Mouse (Mus musculus): ENCODE results near the gene Chst11. TPM values are rescaled to one million over a fixed set of nuclear protein-coding genes. Genes with fewer than 3 reads are reported as not detected.
A peak's percentile ranks its signal among the peaks of the same experiment; 100 is the strongest.

Gene Chst11
- total RNA-seq, 2 experiments from 2014 or later, result 59.8 to 61.9 TPM

DNA sequence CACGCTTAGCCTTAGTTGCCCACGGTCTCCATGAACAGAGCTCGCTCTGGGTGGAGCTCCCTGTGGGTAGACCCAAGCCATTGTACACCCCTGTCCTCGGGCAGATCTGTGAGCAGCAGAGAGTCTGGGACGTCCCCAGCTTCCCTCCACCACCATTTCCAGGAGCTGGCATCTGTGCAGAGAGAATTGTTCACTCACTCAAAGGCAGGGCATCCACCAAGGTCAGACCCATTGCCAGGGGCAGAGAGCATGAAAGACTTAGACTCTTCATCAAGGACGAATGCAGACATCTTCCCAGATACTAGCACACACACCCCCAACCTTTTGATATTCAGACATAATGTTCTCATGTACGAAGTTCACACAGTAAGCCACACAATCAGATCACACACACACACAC, 216.2 kb downstream of the Chst11 start:
- no peak for DNase-seq (ENCODE audit: low spot score in 2 of 2)

DNA sequence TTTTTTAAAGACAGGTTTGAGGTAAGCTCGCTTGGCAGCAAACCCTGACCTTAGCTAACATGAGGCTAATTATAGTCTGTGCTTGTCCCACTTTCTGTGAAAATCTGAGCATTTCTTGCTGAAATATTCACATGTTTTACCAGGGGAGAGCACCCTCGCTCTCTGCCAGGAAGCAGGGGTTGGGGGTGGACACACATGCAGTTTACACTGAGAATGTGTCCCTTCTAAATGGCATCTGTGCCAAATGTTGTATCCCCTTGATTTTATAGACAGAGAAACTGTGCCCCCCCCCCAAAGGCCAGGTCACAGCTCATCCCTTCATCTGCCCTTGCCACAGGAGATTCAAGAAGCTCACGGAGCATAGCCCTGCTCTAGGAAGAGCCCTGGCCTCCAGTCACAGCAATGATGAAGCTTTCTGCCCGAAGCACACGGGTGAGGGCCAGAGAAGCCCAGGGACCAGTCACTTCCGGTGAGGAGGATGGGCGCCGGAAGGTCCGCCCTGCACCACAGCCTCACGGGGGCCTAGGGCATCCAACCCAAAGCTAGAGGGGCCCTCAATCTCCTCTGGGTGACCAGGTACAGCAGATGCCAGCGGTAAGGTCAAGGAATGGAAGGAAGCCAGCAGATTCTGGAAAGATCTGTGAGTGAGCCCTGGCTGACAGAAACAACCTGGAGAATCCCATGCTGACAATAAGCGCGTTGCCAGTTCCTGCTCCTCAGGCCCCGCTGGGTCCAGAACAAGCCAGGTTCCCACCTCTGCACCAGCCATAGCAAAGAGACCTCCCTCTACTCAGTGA, 217.8 kb downstream of the Chst11 start:
- no peak for DNase-seq (ENCODE audit: low spot score in 2 of 2)

DNA sequence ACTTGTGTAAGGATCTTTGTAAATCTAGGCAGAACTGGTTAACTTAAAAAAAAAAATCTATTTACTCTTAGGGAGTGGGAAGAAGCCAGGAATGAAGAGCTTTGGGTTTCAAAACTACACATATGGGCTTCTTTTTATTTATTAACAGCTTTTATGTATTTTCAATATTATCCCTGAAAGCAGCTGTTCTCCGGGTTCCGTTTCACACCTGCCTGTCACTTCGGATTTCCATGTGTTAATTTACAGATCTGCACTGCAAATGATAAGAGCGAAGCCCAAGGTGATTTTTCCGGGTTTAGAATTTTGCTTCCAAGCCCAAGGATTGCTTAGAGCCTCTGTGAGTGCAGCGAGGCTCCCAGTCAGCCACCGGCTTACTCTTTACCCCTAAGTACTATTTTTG, 223.1 kb downstream of the Chst11 start:
- DNase-seq (ENCODE audit: low spot score in 2 of 2), result no peak

DNA sequence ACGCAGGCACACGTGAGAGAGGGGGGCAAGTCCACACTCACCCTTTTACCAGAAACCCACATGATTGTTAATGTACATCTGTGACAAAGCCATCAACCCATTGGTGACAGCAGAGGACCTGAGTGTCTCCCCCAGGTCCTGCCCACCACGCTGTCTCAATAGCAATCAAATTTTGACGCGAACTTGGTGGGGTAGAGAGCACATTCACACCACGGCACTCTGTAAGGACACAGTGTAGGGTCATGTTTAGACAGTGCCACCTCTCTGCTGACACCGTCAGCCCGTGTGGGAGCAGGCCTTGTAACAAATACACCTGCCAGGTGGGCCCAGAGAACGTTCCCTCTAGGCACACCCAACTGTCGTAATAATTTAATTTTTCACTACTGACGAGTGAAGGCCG, 224.1 kb downstream of the Chst11 start:
- DNase-seq (ENCODE audit: low spot score in 2 of 2), result no peak

DNA sequence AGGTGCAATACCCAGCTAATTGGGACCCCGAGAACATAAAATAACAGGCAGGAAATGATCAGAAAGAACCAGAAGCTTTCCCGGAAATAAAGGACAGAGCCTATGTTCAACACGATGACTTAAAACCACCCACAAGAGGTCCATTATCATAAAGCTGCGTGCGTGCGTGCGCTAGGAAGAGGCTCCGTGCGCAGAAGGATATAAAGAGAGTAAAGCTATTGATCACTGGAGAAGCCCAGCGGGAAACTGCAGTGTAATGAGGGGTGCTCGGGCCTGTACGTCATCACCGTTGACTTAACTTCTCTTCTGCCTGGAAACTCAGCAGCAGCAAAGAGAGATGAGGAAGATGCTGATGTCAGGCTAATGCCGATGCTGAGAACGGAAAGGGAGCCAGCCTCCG, 224.8 kb downstream of the Chst11 start:
- no peak for DNase-seq (ENCODE audit: low spot score in 2 of 2)

DNA sequence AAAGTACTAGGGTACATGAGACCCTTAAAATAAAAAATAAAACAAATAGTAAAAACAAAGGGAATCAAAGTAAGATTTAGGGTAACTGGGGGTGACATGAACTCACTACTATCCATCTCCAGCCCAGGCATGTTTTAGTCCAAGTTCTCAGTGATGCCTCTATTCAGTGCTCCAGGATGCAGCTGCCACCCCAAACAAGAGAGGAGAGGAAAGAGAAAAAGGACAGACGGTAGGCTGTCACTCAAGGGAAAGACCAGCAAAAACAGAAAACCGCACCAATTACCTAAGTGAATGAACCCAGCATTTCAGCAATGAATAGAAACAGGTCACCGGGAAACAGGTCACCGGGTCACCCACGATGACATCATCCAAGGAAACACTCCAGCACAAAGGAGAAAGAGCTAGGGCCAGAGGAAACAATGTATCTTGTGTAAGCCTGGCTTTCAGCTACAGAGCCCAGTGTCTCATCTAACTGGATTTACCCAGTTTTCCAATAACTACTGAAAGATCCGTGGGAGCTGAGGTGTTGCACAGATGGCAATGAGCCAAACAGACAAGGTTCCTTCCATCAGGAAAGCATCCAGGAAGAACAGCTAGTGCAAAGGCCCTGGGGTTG, 225.8 kb downstream of the Chst11 start:
- no peak for DNase-seq (ENCODE audit: low spot score in 2 of 2)

DNA sequence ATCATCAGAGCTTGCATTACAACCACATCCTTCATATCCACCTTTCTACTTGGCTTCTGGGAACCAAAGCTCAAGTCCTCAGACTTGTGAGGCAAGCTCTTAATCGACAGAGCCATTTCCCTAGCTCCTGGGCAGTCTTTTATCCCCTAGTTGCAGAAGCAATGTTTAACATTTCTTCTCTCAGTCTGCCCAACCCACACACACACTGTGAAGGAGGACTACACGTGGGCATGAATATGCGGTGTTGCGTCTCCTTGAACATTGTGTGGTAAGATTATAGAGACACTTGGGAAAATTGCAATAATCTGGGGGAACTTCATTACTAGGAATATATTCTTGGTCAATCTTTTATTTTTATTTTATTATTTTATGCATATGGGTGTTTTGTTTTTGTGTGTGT, 227.3 kb downstream of the Chst11 start:
- DNase-seq (ENCODE audit: low spot score in 2 of 2), result no peak

DNA sequence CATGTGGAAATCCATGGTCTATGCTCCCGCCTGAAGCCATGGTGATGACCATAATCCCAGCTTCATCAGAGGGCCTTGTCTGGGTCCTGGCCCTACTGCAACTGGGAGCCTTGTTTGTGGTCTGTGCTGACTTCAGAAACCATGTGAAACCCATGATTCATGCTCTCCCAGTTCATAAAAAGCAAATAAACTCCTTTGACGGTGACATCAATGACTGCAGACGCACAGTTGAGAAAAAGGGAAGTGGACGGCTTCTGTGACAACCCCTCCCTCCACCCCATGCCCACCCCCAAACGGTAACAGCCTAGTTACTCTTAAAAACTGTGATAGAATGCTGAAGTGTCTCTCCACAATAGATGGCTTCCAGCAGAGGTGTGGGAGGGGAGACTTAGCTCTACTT, 230.3 kb downstream of the Chst11 start:
- no peak for DNase-seq (ENCODE audit: low spot score in 2 of 2)

DNA sequence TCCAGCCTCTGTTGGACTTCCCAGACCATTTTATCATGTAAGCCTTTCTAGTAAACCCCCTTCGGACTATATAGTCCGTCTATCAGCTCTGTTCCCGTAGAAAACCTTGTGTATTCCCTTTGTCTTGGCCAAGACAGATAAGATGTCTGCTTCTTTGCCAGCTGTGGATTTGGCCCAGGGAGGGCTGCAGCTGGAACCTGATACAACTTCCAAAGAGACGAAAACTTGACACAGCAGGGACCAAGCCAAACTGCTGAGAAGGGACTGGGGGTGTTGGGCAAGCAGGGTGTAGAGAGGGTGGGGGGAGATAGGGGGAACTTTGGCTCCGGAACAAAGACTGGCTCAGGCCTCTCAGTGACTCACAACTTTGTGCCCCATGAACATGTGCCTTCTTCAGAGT, 232.0 kb downstream of the Chst11 start:
- DNase-seq (ENCODE audit: low spot score in 2 of 2), result no peak

DNA sequence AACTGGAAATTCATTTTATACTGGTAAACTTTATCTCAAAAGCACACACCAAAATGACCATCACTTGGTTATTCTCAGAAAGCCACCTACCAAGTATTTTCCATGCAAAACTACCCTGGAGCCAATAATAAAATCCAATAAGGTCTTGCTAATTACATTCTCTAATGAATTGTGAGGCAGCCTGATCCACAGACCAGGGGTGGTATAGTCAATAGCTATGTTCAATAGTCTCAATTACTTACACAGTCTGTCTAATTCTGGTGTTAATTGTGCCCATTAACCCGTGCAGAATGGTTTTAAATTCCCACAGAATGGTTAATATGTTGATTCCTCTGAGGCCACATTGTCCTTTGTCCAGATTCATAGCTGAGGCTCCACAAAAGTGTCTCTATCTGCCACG, 233.5 kb downstream of the Chst11 start:
- no peak for DNase-seq (ENCODE audit: low spot score in 2 of 2)

DNA sequence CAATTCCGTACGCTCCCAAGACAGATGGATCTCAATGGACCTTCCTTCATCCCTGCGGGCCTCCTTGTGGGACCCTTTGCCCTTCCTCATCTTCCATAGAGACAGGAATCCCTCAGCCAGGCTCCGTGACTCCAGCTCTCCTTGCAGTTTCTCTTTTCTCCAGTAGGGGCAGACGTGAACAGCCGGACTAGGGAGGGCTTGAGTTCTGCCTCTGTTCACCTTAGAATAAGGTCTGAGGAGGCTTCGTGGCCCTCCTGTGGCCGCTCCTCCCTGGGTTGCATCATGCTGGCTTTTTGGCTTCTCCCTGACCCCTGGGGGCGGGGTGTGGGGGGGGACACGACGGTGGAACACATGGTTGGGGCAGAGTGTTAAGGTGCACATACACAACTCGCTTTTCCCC, 234.4 kb downstream of the Chst11 start:
- peak; percentile 62 to 72 for DNase-seq (ENCODE audit: low spot score in 2 of 2)

DNA sequence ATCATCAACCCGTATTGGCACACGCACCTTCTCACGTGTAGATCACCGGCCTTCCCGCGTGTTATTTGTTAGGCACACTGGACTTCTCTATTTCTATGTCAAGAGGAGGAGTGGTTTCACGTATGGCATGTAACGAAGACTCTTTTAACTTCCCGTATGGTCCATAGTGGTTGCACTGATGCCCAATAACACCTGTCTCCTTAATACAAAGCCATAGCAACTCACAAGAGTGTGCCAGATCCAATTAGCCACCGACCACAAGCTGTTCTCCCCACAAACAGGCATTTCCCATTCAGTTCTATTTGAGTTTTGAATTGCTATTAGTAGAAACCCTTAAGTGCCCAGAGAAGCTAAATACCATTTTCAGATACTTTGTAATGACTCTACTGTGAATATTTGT, 234.9 kb downstream of the Chst11 start:
- peak in 1 of 2 experiments; percentile 26 for DNase-seq (ENCODE audit: low spot score in 2 of 2)

DNA sequence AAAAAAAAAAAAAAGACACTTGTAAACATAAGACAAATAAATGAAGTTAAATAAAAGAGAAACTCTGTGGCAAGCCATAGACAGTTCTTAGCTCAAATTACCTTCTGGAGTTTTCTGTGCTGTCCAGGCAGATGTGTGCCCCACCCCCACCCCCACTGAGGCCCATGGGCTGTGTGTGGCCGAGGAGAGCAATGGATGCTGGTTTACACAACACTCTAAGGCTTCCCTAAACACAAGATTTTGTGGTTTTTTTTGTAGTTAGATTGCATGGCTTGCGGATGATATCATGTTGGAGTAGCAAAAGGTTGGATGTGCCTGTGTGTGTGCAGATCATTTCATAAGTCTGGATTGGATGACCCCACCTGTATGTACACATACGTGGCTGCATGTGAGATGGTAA, 235.5 kb downstream of the Chst11 start:
- DNase-seq (ENCODE audit: low spot score in 2 of 2), result no peak

DNA sequence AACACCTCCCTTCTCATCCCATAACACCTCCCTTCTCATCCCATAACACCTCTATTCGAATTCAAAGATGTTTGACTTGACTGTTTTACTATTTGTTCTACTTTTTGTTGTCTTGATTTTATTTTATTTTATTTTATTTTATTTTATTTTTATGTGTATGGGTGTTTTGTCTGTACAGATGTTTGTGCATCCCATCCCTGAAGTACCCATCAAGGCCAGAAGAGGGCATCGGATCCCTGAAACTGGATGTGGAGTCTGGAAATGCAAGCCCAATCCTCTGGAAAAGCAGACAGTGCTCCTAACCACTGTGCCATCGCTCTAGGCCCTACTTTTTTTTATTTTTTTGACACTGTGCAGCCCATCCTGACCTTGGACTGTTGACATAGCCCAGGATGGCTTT, 239.7 kb downstream of the Chst11 start:
- peak in 1 of 2 experiments; percentile 45 for DNase-seq (ENCODE audit: low spot score in 2 of 2)

DNA sequence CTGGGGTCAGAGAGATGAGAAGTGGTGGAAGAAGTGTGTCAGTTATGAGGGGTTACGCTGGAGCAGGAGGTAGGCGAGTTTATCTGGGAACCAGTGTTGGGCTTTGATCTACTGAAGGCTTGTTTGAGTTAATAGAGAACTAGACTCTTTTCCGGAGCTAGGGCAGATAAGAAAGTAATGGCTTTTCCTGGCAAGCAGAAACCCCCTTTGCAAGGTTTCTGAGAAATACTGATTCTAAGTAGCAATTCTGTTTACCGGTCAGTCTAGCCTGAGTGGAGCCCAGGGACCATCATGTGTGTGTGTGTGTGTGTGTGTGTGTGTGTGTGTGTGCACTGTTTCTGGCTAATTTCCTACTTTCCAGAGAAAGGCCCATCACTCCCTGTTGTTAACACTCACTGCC, 243.3 kb downstream of the Chst11 start:
- no peak for DNase-seq (ENCODE audit: low spot score in 2 of 2)

DNA sequence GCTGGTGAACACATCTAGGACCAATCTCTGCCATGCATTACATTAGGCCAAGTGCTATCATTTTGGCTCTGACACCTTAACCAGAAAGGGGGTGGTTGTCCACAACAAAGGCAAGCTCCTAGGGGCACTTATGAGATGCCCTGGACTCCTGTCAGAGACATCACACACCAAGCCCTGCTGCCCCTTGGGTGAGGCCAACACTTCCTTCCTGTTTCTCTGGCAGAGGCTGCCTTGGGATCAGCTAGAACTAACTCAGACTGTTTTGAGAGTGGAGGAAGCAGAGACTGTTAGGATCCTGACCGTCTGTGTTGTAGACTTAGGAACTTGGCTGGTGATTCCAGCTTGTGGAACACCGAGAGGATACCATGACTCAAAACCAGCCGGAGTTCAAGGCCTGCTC, 248.7 kb downstream of the Chst11 start:
- no peak for DNase-seq (ENCODE audit: low spot score in 2 of 2)

DNA sequence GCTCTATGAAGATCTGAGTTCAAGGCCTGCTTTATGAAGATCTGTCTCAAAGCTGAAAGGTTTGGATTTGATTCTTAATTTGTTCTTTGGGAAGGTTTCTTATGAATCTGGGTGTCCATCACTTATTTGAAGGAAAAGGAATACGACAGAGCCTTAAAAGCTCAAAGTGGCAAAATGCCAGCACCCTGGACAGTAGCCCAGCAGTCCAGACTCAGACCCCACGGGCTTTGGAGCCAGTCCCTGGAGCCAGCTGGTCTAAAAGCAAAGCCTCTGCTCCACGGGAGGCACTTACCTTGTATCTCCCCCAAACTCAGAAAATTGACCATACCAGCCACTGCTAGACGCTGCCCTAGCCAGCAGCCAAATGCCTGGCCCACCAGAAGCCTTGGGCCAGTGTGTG, 249.1 kb downstream of the Chst11 start:
- DNase-seq (ENCODE audit: low spot score in 2 of 2), result no peak

DNA sequence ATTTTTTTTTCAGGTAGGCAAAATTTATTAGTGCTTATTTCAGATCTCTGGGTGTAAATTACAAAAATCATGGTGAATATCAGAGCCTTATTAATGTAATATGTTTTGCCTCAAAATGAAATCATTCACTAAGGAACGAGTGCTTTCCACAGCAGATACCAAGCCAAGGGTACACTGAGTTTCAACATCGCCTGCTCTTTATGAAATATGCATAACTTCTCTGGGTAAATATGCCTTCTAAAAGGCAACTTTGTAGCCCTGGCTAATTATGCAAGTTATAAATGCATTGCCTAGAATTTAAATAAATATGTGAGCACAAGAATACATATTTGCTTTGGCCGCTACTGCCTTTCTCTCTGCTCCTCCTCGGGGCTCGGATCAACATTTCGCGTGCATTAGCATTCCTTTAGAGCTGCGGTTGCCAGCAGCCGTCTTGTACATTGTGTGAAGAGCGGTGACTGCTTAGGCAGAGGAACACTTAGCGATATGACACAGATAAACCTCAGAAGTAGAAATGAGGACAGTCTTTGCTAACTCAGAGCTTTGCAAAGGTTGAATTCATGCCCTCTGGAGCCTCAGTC, 256.9 kb downstream of the Chst11 start:
- DNase-seq (ENCODE audit: low spot score in 2 of 2), result peak in 1 of 2 experiments; percentile 21

DNA sequence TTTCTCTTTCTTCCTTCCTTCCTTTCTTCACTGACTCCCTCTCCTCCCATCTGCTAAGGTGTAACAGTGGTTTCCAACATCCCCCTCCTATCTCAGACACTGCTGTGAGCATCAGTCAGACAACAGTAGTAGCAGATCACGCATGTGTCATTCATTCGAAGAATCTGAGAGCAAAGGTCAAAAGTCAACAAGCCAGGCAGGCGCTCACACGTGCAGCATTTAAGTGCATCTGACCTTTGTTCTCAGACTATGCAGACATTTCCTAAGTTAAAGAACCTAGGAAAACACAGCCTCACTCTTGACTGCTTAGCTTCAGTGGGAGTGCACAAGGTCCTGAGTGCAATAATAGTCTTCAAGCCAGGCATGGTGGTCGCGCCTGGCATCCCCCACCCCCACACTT, 258.8 kb downstream of the Chst11 start:
- no peak for DNase-seq (ENCODE audit: low spot score in 2 of 2)
